Comparison of ENCODE assay signal across 9 mouse cellular contexts in the genomic region with DNA sequence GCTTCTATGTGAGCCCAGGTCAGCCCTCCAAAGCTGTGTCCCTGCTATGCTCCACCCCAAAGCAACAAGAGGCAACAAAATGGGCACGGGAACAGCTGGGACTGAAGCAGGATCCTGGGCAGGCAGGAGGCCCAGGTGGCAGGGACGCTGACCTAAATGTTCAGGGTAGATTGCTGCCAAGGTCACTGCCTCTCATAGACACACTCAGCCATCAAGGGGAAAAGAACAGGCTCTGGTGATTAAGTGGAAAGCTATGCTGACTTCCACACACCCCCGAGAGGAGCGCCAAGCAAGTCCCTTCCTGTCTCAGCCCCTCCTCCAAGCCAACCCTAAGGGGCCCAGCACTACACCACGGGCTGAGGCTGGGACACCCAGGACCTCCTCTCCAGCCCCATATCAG.
DNase-seq lines count a peak whose midpoint lies in the region; ATAC-seq and TF ChIP-seq lines count a peak whose summit lies in the region.
"Had no signal": no experiment of that assay in that cellular context is flagged by ENCODE, and none has a peak within 500 bp of the region (broad histone marks: within the 10 kb centered on the region; RNA-seq: fewer than 3 reads in every experiment).

No protein-coding gene starts in this region.

- H3K27me3 ChIP-seq in lung, embryonic 15.5 days: no peaks in the 10 kb centered on the region
- H3K27me3 ChIP-seq: neural tube, embryonic 13.5 days had no signal

- WGBS in lung, embryonic 15.5 days: 3% methylated on average over 5 of the region's 5 CpGs

- peak overlapping the region; percentile 61 for H3K4me3 ChIP-seq in gastrocnemius, adult 2 months
- H3K4me3 ChIP-seq in lung, embryonic 15.5 days: no peak overlapping the region
- H3K4me3 ChIP-seq: neural tube, embryonic 13.5 days had no signal

- H3K4me2 ChIP-seq in lung, embryonic 15.5 days: peak overlapping the region; percentile 18
- H3K4me2 ChIP-seq: neural tube, embryonic 13.5 days had no signal

- no peak overlapping the region for H3K9ac ChIP-seq in lung, embryonic 15.5 days
- H3K9ac ChIP-seq: neural tube, embryonic 13.5 days had no signal

- peaks cover 3% of the 10 kb centered on the region; the same call in 1 of the 2 replicates for H3K9me3 ChIP-seq in lung, embryonic 15.5 days

- peak overlapping the region; percentile 97 for H3K27ac ChIP-seq in gastrocnemius, adult 2 months
- peak overlapping the region; percentile 93 for H3K27ac ChIP-seq in lung, embryonic 15.5 days
- H3K27ac ChIP-seq: neural tube, embryonic 13.5 days had no signal

- H3K4me1 ChIP-seq in lung, embryonic 15.5 days: peaks cover 83% of the 10 kb centered on the region

- peaks cover 8% of the 10 kb centered on the region; the same call in 1 of the 2 replicates for H3K36me3 ChIP-seq in lung, embryonic 15.5 days
- H3K36me3 ChIP-seq: neural tube, embryonic 13.5 days had no signal

- intact Hi-C loops in gastrocnemius, adult 2 months (cut with DNase I): loop anchor here (2.0 to 5.0 kb wide), 2 partner anchors 34 to 60 kb away; no protein-coding TSS in a partner anchor
- intact Hi-C loops in gastrocnemius, postnatal 14 days (cut with DNase I; ENCODE audit: low total_unique reads): no loop called here

- no peak for TF ChIP-seq CTCF in gastrocnemius, adult 2 months (IDR thresholded peaks at IDR 0.05)

- DNase-seq in gastrocnemius, adult 2 months: peak; percentile 88
- DNase-seq in gastrocnemius, postnatal 10 days: no peak
- DNase-seq in gastrocnemius, postnatal 14 days: peak; percentile 64
- DNase-seq in kidney, adult 18-20 months: peak; percentile 80
- DNase-seq in thymus, adult 18-20 months: no peak
- no peak for DNase-seq in thymus, postnatal 10 days (ENCODE audit: low spot score in 2 of 2)

- peak; percentile 80 for ATAC-seq in lung, embryonic 15.5 days (ENCODE audit: borderline replicate concordance, extremely low read depth, low FRiP score, low TSS enrichment)
- no peak for ATAC-seq in erythroid progenitor cell, adult 5-6 weeks (replicated peaks; ENCODE audit: low FRiP score, poor library complexity, severe bottlenecking)

Comparison
In these comparisons a context has a peak if more than half of its experiments do, and no peak if none do; other contexts are left out.
1. DNase-seq: peak in gastrocnemius, adult 2 months (single experiment), gastrocnemius, postnatal 14 days (single experiment) and kidney, adult 18-20 months (single experiment); none in gastrocnemius, postnatal 10 days (single experiment), thymus, adult 18-20 months (0 of 2) and thymus, postnatal 10 days (0 of 2).